Mouse (Mus musculus): Measurements from ENCODE around the gene Cdc27. TPM values are rescaled to one million over a fixed set of nuclear protein-coding genes. Genes with fewer than 3 reads are reported as not detected.
A peak's percentile ranks its signal among the peaks of the same experiment; 100 is the strongest.
"Not testable (repeated sequence)": the region's sequence is repeated elsewhere in the genome, so short reads cannot be mapped to it uniquely, and the experiment has no call there.

The Cdc27 gene
- polyA plus RNA-seq, 1 experiment from 2014 or later: 49.3 TPM

GRCm38 (mm10) chr11:104581446-104582307 is 31.3 kb upstream of the Cdc27 start:
- Histone ChIP-seq H3K27ac (no peak overlapping the region), H3K36me3 (no peaks in the 10 kb centered on the region), H3K4me3 (peak overlapping the region; percentile 10; the same call in 1 of the 2 replicates), H3K9me3 (no peaks in the 10 kb centered on the region), H3K4me2 (replicated peaks) (peak overlapping the region; percentile 41), H3K4me1 (peaks cover 10% of the 10 kb centered on the region), H3K27me3 (peaks cover 7% of the 10 kb centered on the region), H3K9ac (no peak overlapping the region)
- ATAC-seq (ENCODE audit: low FRiP score, low read depth): no peak
- 42% methylated on average over 18 of the region's 18 CpGs for WGBS

DNA sequence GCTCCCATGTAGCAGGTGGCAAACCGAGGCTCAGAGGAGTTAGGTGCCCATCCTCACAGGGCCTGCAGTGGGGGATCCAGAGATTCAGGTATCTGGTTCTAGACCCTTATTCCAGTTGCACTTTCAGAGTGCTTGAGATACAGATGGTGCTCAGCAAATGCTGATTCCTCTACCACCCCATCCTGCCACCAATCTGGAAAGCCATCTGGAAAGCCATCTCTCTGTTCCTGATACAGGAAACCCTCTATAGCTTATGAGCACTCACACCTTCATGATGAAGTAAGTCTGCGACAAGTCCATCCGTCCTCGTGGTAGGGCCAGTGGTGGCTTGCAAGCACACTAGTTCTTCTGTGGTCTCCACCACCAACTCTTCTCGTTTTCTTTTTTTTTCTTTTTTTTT is 30.2 kb upstream of the Cdc27 start:
- Histone ChIP-seq H3K4me3 (no peak overlapping the region), H3K27ac (no peak overlapping the region), H3K4me2 (replicated peaks) (no peak overlapping the region), H3K36me3 (no peaks in the 10 kb centered on the region), H3K9ac (no peak overlapping the region), H3K9me3 (no peaks in the 10 kb centered on the region), H3K27me3 (peaks cover 9% of the 10 kb centered on the region), H3K4me1 (peaks cover 10% of the 10 kb centered on the region)
- WGBS: 87% methylated on average over 5 of the region's 5 CpGs
- ATAC-seq (ENCODE audit: low FRiP score, low read depth): no peak

- no peak for ATAC-seq (ENCODE audit: low FRiP score, low read depth)
- no peak overlapping the region for H3K4me3 ChIP-seq
- no peak overlapping the region for H3K9ac ChIP-seq
- peaks cover 9% of the 10 kb centered on the region for H3K27me3 ChIP-seq
- 77% methylated on average over 6 of the region's 6 CpGs for WGBS
- H3K4me1 ChIP-seq: peaks cover 10% of the 10 kb centered on the region
- no peak overlapping the region for H3K4me2 ChIP-seq (replicated peaks)
- no peak overlapping the region for H3K27ac ChIP-seq
- H3K9me3 ChIP-seq: no peaks in the 10 kb centered on the region
- no peaks in the 10 kb centered on the region for H3K36me3 ChIP-seq
These were observed 29.7 kb upstream of the Cdc27 start for GRCm38 (mm10) chr11:104580091-104580490.

GRCm38 (mm10) chr11:104579575-104579974 is 29.2 kb upstream of the Cdc27 start:
- Histone ChIP-seq H3K27ac (no peak overlapping the region), H3K4me2 (replicated peaks) (no peak overlapping the region), H3K9me3 (no peaks in the 10 kb centered on the region), H3K4me1 (peaks cover 10% of the 10 kb centered on the region), H3K9ac (no peak overlapping the region), H3K27me3 (peaks cover 9% of the 10 kb centered on the region), H3K4me3 (no peak overlapping the region), H3K36me3 (no peaks in the 10 kb centered on the region)
- 88% methylated on average over 8 of the region's 8 CpGs for WGBS
- no peak for ATAC-seq (ENCODE audit: low FRiP score, low read depth)

- 0 out of 2 replicates have a peak overlapping the region, but pooled peaks have one; percentile 7 for H3K4me2 ChIP-seq (replicated peaks)
- H3K9me3 ChIP-seq: no peaks in the 10 kb centered on the region
- H3K27me3 ChIP-seq: peaks cover 9% of the 10 kb centered on the region
- no peak overlapping the region for H3K4me3 ChIP-seq
- peaks cover 10% of the 10 kb centered on the region for H3K4me1 ChIP-seq
- no peaks in the 10 kb centered on the region for H3K36me3 ChIP-seq
- no peak for ATAC-seq (ENCODE audit: low FRiP score, low read depth)
- no peak overlapping the region for H3K27ac ChIP-seq
- 92% methylated on average over 9 of the region's 9 CpGs for WGBS
- H3K9ac ChIP-seq: no peak overlapping the region
These were observed 28.7 kb upstream of the Cdc27 start for GRCm38 (mm10) chr11:104579084-104579483.

DNA sequence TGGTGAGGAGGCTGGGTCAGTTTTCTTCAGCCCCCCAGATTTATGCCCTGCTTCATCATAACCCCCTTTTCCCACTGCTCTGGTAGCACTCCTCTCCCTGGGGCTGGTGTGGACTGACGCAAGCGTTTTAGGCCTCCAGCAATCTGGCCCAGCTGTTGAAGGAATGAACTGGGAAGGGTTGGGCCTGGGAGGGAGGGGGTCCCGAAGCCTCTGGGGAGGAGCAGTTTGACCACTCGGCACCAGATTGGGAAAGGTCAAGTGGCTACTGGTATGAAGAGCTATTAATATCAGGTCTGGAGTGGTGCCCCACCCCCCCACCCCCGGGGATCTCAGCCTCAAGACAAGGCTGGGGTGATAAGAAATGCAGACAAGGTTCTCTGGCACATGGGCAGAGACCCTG is 27.7 kb upstream of the Cdc27 start:
- Histone ChIP-seq H3K4me1 (peaks cover 10% of the 10 kb centered on the region), H3K4me3 (no peak overlapping the region), H3K9me3 (no peaks in the 10 kb centered on the region), H3K36me3 (no peaks in the 10 kb centered on the region), H3K27ac (no peak overlapping the region), H3K27me3 (peaks cover 13% of the 10 kb centered on the region), H3K9ac (no peak overlapping the region), H3K4me2 (replicated peaks) (no peak overlapping the region)
- 21% methylated on average over 5 of the region's 5 CpGs for WGBS
- no peak for ATAC-seq (ENCODE audit: low FRiP score, low read depth)

GRCm38 (mm10) chr11:104576772-104577612 is 26.6 kb upstream of the Cdc27 start:
- Histone ChIP-seq H3K4me2 (replicated peaks) (no peak overlapping the region), H3K9me3 (no peaks in the 10 kb centered on the region), H3K36me3 (no peaks in the 10 kb centered on the region), H3K4me1 (peaks cover 7% of the 10 kb centered on the region), H3K27me3 (peaks cover 24% of the 10 kb centered on the region), H3K27ac (no peak overlapping the region), H3K9ac (no peak overlapping the region), H3K4me3 (no peak overlapping the region)
- ATAC-seq (ENCODE audit: low FRiP score, low read depth): peak; percentile 82
- WGBS: 37% methylated on average over 10 of the region's 10 CpGs

DNA sequence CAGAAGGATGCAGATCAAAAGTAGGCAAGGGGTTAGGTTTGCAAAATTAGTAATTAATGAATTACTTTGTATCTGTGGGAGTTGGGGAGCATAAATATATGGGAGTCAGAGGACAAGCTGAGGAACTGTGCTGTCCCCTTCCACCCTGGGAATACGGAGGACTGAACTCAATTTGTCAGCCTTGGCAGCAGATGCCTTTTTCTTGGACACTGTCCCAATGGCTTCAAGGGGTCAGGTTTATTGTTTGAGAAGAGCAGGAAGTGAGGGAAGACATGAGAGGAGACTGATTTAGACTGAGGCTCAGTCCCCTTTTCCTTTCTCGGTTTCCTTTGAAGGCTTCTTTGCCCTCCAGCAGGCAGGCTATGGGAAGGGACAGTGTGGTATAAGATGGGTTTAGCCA is 22.1 kb upstream of the Cdc27 start:
- Histone ChIP-seq H3K4me1 (no peaks in the 10 kb centered on the region), H3K4me3 (no peak overlapping the region), H3K36me3 (no peaks in the 10 kb centered on the region), H3K27me3 (peaks cover 45% of the 10 kb centered on the region), H3K4me2 (replicated peaks) (no peak overlapping the region), H3K9me3 (peaks cover 5% of the 10 kb centered on the region; the same call in 1 of the 2 replicates), H3K27ac (no peak overlapping the region), H3K9ac (no peak overlapping the region)
- WGBS: 63% methylated on average over 2 of the region's 2 CpGs
- no peak for ATAC-seq (ENCODE audit: low FRiP score, low read depth)

- H3K9ac ChIP-seq: no peak overlapping the region
- H3K4me3 ChIP-seq: no peak overlapping the region
- H3K4me1 ChIP-seq: no peaks in the 10 kb centered on the region
- H3K4me2 ChIP-seq (replicated peaks): no peak overlapping the region
- peaks cover 42% of the 10 kb centered on the region for H3K27me3 ChIP-seq
- no peak for ATAC-seq (ENCODE audit: low FRiP score, low read depth)
- WGBS: 44% methylated on average over 7 of the region's 7 CpGs
- H3K27ac ChIP-seq: no peak overlapping the region
- H3K36me3 ChIP-seq: no peaks in the 10 kb centered on the region
- H3K9me3 ChIP-seq: peaks cover 5% of the 10 kb centered on the region; the same call in 1 of the 2 replicates
These were observed 21.7 kb upstream of the Cdc27 start for GRCm38 (mm10) chr11:104572091-104572490.

GRCm38 (mm10) chr11:104571373-104571772 is 21.0 kb upstream of the Cdc27 start:
- H3K9ac ChIP-seq: peak overlapping the region; percentile 58
- not testable (repeated sequence) for H3K36me3 ChIP-seq; H3K4me1 ChIP-seq; ATAC-seq (ENCODE audit: low FRiP score, low read depth); H3K9me3 ChIP-seq; H3K27ac ChIP-seq
- H3K27me3 ChIP-seq: peaks cover 36% of the 10 kb centered on the region
- peak overlapping the region; percentile 42 for H3K4me3 ChIP-seq
- 1% methylated on average over 28 of the region's 28 CpGs for WGBS
- H3K4me2 ChIP-seq (replicated peaks): peak overlapping the region; percentile 64

DNA sequence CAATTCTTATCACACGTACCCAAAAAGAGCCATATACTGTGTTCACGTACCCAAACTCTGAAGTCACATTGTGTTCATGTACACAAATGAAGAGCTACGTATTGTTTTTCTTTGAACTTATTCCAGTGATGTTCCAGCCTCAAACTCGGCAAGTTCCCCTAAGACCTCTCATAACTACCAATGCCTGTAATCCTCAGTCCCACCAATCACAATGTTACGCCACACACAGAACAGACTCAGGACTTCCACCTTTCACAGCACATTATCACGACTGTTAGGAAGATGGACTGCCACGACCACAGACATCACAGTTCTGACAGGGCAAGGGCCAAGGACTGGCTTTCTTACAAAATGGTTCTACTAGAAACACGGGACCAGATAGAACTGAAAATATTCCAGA is 20.1 kb upstream of the Cdc27 start:
- WGBS: 79% methylated on average over 8 of the region's 8 CpGs

GRCm38 (mm10) chr11:104568326-104568725 is 17.9 kb upstream of the Cdc27 start:
- no peak overlapping the region for H3K4me3 ChIP-seq
- H3K36me3 ChIP-seq: no peaks in the 10 kb centered on the region
- no peaks in the 10 kb centered on the region for H3K4me1 ChIP-seq
- no peak overlapping the region for H3K4me2 ChIP-seq (replicated peaks)
- H3K9me3 ChIP-seq: peaks cover 5% of the 10 kb centered on the region; the same call in 1 of the 2 replicates
- WGBS: 91% methylated on average over 4 of the region's 4 CpGs
- H3K27ac ChIP-seq: no peak overlapping the region
- ATAC-seq (ENCODE audit: low FRiP score, low read depth): no peak
- H3K27me3 ChIP-seq: peaks cover 35% of the 10 kb centered on the region
- H3K9ac ChIP-seq: peak overlapping the region; percentile 25; the same call in 1 of the 2 replicates

More for the DNA sequence above, 20.1 kb upstream of the Cdc27 start:
- not testable (repeated sequence) for H3K4me1 ChIP-seq; H3K4me3 ChIP-seq; ATAC-seq (ENCODE audit: low FRiP score, low read depth); H3K9me3 ChIP-seq; H3K36me3 ChIP-seq; H3K4me2 ChIP-seq (replicated peaks); H3K27ac ChIP-seq; H3K9ac ChIP-seq
- H3K27me3 ChIP-seq: peaks cover 36% of the 10 kb centered on the region
